Mouse (Mus musculus) midbrain, embryonic 16.5 days (tissue): Measurements from ENCODE around the gene Plch1. TPM values are rescaled to one million over a fixed set of nuclear protein-coding genes. Genes with fewer than 3 reads are reported as not detected.

Source experiments
- ATAC-seq: fragments of 200-750 bp; cut with Nextera tagmentation; 2 replicates; pipeline ENCODE4 v1.8.0; 2017; ENCODE audit warnings: moderate TSS enrichment
- H3K27ac ChIP-seq: fragments of 300-500 bp; sonication (generic); 2 replicates; pipeline ENCODE4 v1.5.1; 2014; ENCODE audit warnings: mild to moderate bottlenecking, low read length, mixed read lengths
- H3K27me3 ChIP-seq: fragments of 300-500 bp; sonication (generic); 2 replicates; pipeline ENCODE4 v1.6.1; 2014; ENCODE audit warnings: low read depth, low read length, mixed read lengths; ENCODE audit not compliant: control insufficient read depth, insufficient read depth
- H3K36me3 ChIP-seq: fragments of 300-500 bp; sonication (generic); 2 replicates; pipeline ENCODE4 v1.6.1; 2014; ENCODE audit warnings: mild to moderate bottlenecking, low read length, moderate library complexity, mixed read lengths; ENCODE audit not compliant: control insufficient read depth, insufficient read depth
- H3K4me1 ChIP-seq: fragments of 300-500 bp; sonication (generic); 2 replicates; pipeline ENCODE4 v1.6.1; 2014; ENCODE audit warnings: mild to moderate bottlenecking, low read length, mixed read lengths; ENCODE audit not compliant: control insufficient read depth, insufficient read depth
- H3K4me2 ChIP-seq: fragments of 300-500 bp; sonication (generic); 2 replicates; pipeline ENCODE4 v1.6.1; 2014; ENCODE audit warnings: mild to moderate bottlenecking, low read length, mixed read lengths
- H3K4me3 ChIP-seq: fragments of 300-500 bp; sonication (generic); 2 replicates; pipeline ENCODE4 v1.5.1; 2014; ENCODE audit warnings: low read depth, mild to moderate bottlenecking, low read length, moderate library complexity, mixed read lengths
- H3K9ac ChIP-seq: fragments of 300-500 bp; sonication (generic); 2 replicates; pipeline ENCODE4 v1.6.1; 2014; ENCODE audit warnings: low read depth, low read length, mixed read lengths
- H3K9me3 ChIP-seq: fragments of 300-500 bp; sonication (generic); replicated peaks from 2 replicates; pipeline ENCODE4 v1.6.1; 2014; ENCODE audit warnings: mild to moderate bottlenecking, low read length, mixed read lengths; ENCODE audit not compliant: control insufficient read depth, poor library complexity, severe bottlenecking
- WGBS: fragments of 180-500 bp; shearing (Covaris S2); extraction: QIAGEN DNeasy Blood & Tissue Kit; methylation state at CpG from one replicate; pipeline ENCODE4 v1.1.7; 2014; 5-methylcytosine and 5-hydroxymethylcytosine counted together
- polyA plus RNA-seq: library from polyadenylated mRNA; unstranded; fragments of >200 nt; fragmentation: Nextera tagmentation; extraction: Ambion mirVana; gene quantifications from 2 replicates; pipeline ENCODE4 v1.2.1, GENCODE M21; 2015

The Plch1 gene
- polyA plus RNA-seq, 1 experiment from 2014 or later: 11.9 TPM

DNA sequence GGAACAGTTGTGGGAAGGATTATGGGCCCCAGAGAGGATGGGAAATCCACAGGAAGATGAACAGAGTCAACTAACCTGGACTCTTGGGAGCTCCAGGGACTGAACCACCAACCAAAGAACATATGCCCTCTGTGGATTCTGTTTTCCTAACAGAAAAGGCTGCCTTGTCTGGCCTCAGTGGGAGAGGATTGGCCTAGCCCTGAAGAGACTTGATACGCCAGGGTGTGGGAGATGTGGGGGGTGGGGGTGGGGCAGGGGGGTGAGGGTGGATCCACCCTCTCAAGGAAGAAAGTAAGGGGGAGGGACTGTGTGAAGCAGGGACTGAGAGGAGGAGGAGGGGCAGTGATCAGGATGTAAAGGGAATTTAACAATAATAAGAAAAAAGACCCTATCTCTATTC is 26.5 kb downstream of the Plch1 start:
- Histone ChIP-seq H3K27me3 (no peaks in the 10 kb centered on the region), H3K27ac (no peak overlapping the region), H3K9me3 (no peaks in the 10 kb centered on the region), H3K4me2 (no peak overlapping the region), H3K36me3 (no peaks in the 10 kb centered on the region), H3K9ac (no peak overlapping the region), H3K4me3 (no peak overlapping the region), H3K4me1 (no peaks in the 10 kb centered on the region; the same call in 1 of the 2 replicates)
- 0% methylated on average over 1 of the region's 1 CpGs for WGBS
- no peak for ATAC-seq

DNA sequence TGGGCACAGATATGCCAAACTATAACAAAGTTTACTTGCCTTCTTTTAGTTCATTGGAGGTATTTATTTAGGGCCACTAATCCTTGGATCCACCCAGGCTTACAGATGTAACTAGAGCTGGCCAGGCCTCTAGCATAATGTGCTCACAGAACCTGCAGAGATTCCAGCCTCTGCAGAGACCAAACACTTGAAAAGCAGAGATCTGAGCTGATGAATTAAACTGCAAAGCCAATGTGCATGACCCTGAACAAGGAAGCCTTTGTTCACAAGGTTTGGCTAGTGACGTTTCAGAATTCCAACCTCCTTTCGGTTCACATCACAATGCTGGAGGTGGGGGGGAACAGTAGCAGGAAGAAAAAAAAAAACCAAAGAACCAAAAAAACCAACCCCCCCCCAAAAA is 28.0 kb downstream of the Plch1 start:
- no peak for ATAC-seq
- no peak overlapping the region for H3K4me3 ChIP-seq
- no peak overlapping the region for H3K9ac ChIP-seq
- no peaks in the 10 kb centered on the region for H3K36me3 ChIP-seq
- H3K4me2 ChIP-seq: no peak overlapping the region
- 14% methylated on average over 2 of the region's 2 CpGs for WGBS
- no peaks in the 10 kb centered on the region; the same call in 1 of the 2 replicates for H3K4me1 ChIP-seq
- H3K9me3 ChIP-seq: no peaks in the 10 kb centered on the region
- H3K27me3 ChIP-seq: no peaks in the 10 kb centered on the region
- H3K27ac ChIP-seq: no peak overlapping the region

DNA sequence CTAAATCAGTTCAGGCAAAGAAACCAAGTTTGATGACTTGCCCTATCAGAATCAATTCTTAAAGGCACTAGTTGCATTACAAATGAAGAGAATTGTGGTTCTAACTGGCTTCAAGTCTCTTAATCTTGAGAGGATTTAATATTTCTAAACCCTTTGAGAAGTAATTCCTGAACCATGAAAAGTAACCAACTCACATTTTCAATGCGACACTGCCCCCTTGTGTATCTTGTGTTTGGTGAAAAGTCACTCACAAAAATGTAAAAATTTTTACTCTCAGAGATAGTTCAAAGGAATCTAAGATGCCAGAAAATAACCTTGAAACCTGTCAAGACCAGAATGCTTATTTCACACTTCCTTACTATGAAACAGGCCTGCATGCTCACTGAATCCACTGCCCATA is 31.0 kb downstream of the Plch1 start:
- no peak overlapping the region for H3K4me2 ChIP-seq
- no peaks in the 10 kb centered on the region for H3K27me3 ChIP-seq
- H3K4me3 ChIP-seq: no peak overlapping the region
- WGBS: 74% methylated on average over 1 of the region's 1 CpGs
- H3K9me3 ChIP-seq: no peaks in the 10 kb centered on the region
- no peak overlapping the region for H3K27ac ChIP-seq
- ATAC-seq: 0 out of 2 replicates have a peak, but pooled peaks have one; percentile 46
- no peaks in the 10 kb centered on the region for H3K36me3 ChIP-seq
- no peak overlapping the region for H3K9ac ChIP-seq
- peaks cover 7% of the 10 kb centered on the region; the same call in 1 of the 2 replicates for H3K4me1 ChIP-seq

DNA sequence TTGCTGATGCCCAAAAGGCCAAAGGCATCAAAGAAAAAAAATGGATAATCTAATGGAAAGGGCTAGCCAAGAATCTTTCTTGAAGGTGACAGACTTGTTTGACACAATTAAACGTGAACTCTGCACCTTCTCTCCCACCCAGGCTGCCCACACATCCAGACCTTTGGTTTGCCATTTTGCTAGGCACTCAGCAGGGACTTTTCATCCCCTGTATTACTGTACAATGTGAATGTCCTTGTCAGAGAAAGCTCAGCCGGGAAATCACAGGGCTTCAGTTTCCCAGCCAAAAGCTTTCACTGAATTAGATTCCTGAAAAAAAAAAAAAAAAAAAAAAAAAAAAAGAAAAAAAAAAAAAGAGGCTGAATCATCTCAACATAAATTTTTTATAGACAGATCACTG is 34.2 kb downstream of the Plch1 start:
- no peaks in the 10 kb centered on the region for H3K9me3 ChIP-seq
- 30% methylated on average over 2 of the region's 2 CpGs for WGBS
- H3K9ac ChIP-seq: no peak overlapping the region
- H3K4me3 ChIP-seq: no peak overlapping the region
- H3K27ac ChIP-seq: no peak overlapping the region; the same call in 1 of the 2 replicates
- no peak overlapping the region for H3K4me2 ChIP-seq
- H3K27me3 ChIP-seq: no peaks in the 10 kb centered on the region
- H3K36me3 ChIP-seq: no peaks in the 10 kb centered on the region
- no peak for ATAC-seq
- peaks cover 7% of the 10 kb centered on the region; the same call in 1 of the 2 replicates for H3K4me1 ChIP-seq

DNA sequence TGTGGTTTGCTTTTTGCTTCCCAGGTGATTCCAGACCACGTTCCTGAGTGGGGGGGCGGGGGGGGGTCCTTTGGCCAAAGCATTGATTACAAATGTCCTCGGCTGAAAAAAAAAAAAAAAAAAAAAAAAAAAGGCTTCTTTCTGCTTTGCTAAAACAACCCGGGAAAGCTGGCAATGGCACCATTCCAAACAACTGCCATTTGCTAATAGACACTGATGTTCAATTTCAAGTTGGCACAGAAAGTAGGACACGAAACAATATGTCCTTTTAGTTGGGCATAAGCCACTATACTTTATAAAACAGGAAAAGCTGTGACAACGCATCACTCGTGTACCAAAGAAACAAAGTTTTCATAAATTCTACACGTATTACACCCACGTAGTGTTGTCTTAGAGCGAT is 36.6 kb downstream of the Plch1 start:
- peaks cover 7% of the 10 kb centered on the region; the same call in 1 of the 2 replicates for H3K4me1 ChIP-seq
- H3K4me2 ChIP-seq: no peak overlapping the region
- H3K27ac ChIP-seq: no peak overlapping the region
- no peak overlapping the region for H3K9ac ChIP-seq
- no peaks in the 10 kb centered on the region for H3K36me3 ChIP-seq
- WGBS: 71% methylated on average over 10 of the region's 10 CpGs
- no peaks in the 10 kb centered on the region for H3K27me3 ChIP-seq
- no peaks in the 10 kb centered on the region for H3K9me3 ChIP-seq
- no peak for ATAC-seq
- H3K4me3 ChIP-seq: no peak overlapping the region

DNA sequence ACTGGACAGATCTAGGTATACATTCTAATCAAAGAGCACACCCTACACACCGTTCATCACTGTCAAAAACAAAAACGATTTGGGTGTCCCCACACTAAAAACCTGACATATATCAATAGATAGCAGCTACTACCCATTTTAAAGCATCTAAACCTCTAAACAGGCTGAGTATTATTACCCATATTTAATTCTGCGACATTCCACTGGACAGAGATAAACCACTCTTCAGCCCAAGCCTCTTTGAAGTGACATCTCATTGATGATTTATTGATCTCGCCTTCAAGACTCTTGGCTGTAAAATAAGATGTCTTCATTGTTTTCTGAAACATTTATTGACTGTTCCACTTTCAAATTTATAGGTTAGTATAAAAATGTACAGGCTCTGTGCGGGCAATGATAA is 46.4 kb downstream of the Plch1 start:
- Histone ChIP-seq H3K27ac (no peak overlapping the region), H3K4me1 (peaks cover 7% of the 10 kb centered on the region; the same call in 1 of the 2 replicates), H3K4me2 (no peak overlapping the region), H3K4me3 (no peak overlapping the region), H3K36me3 (no peaks in the 10 kb centered on the region), H3K27me3 (no peaks in the 10 kb centered on the region), H3K9ac (no peak overlapping the region), H3K9me3 (no peaks in the 10 kb centered on the region)
- ATAC-seq: no peak
- WGBS: 88% methylated on average over 5 of the region's 5 CpGs

DNA sequence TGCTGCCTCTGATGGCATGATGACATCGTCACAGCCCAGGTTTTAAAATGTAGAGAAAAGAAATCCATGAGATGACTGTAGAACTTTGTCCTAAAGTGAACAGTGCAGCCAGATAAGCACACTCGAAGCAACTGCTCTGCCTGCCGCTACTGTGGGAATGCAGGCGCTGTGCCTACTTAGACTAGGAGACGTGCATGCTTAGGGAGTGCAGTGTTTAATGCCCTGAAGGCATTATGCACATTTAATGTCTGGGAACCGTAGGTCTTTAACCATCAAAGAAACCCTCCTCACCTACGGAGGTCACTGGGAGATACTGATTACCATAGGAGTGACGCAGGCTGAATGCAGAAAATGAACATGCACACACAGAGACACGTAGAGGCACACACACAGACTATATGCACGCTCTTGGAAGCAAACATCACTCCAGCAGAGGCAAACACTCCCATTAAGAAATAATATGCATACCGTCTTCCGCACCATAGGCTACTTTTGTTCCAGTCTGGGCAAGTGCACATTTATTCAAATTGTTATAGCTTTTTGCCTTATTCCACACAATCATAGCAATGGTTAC is 48.1 kb downstream of the Plch1 start:
- peak; percentile 95 for ATAC-seq
- 18% methylated on average over 12 of the region's 12 CpGs for WGBS
- Histone ChIP-seq H3K36me3 (no peaks in the 10 kb centered on the region), H3K4me1 (peaks cover 7% of the 10 kb centered on the region; the same call in 1 of the 2 replicates), H3K27ac (peak overlapping the region; percentile 6), H3K9ac (peak overlapping the region; percentile 30; the same call in 1 of the 2 replicates), H3K4me2 (peak overlapping the region; percentile 47), H3K9me3 (no peaks in the 10 kb centered on the region), H3K27me3 (no peaks in the 10 kb centered on the region), H3K4me3 (peak overlapping the region; percentile 27)

DNA sequence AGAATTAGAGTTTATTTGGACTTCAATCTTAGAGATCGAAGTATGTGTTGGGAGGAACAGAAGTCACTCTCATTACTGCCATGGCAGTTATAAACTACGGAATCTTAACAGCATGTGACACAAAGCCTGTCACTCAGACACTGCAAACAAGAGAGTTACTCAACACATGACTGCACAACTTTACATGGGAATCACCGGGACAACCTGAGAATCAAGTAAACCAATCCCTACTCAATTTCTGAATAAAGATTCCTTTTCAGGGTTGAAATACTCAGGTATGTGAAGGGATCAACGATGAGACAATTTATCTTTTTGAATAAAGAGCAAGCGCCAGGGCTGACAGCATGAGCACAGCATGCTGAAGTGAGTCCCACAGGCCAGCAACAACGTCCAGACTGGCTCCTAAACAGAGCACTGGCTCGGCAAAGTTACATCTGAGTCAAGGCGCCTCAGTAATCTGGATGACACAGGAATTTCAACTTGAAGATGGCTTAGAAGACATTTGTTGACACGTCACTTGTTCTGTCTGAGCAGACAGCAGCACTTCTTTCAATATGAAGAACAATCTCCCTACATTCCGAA is 49.4 kb downstream of the Plch1 start:
- WGBS: 14% methylated on average over 10 of the region's 10 CpGs
- Histone ChIP-seq H3K27me3 (no peaks in the 10 kb centered on the region), H3K36me3 (no peaks in the 10 kb centered on the region), H3K4me3 (peak overlapping the region; percentile 12; the same call in 1 of the 2 replicates), H3K4me2 (peak overlapping the region; percentile 19), H3K4me1 (peaks cover 7% of the 10 kb centered on the region; the same call in 1 of the 2 replicates), H3K27ac (no peak overlapping the region), H3K9ac (no peak overlapping the region), H3K9me3 (no peaks in the 10 kb centered on the region)
- ATAC-seq: no peak

DNA sequence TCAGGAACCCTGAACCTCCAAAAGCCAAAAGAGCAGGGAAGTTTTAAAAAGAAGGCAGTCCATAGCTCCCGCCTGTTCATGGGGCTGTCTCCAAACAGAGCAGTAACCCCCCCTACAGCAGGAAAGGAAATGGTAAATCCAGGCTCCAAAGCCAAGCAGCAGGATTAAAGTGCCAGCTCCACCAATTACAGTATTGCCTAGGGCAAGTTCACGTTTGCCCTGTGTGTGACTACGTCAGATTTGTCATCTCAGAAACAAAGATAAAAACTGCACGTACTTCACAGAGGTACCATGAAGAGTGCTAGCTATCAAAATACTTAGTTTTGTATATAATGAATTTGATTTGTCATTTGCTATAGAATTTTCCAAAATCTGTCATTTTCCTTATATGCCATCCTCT is 55.1 kb downstream of the Plch1 start:
- 51% methylated on average over 4 of the region's 4 CpGs for WGBS
- ATAC-seq: 0 out of 2 replicates have a peak, but pooled peaks have one; percentile 73
- H3K27ac ChIP-seq: no peak overlapping the region
- H3K4me1 ChIP-seq: no peaks in the 10 kb centered on the region
- H3K9ac ChIP-seq: no peak overlapping the region
- H3K4me2 ChIP-seq: no peak overlapping the region
- no peak overlapping the region for H3K4me3 ChIP-seq
- H3K36me3 ChIP-seq: no peaks in the 10 kb centered on the region
- no peaks in the 10 kb centered on the region for H3K27me3 ChIP-seq
- no peaks in the 10 kb centered on the region for H3K9me3 ChIP-seq
